Mouse (Mus musculus): ENCODE results near the gene Gmip.

- TF ChIP-seq FLI1 (IDR thresholded peaks at IDR 0.05; ENCODE audit: low read length) (no peak), GATA1 (IDR thresholded peaks at IDR 0.05; ENCODE audit: borderline replicate concordance, low read length) (no peak)
Measured at GRCm38 (mm10) chr8:69794096-69794495, 14.4 kb upstream of the Gmip start.

Data from megakaryocyte, embryonic 14.5 days (primary cell).